In genomic region chr2:146502578-146503311, GRCm38 (mm10) we compare ENCODE assay signal across 8 mouse cellular contexts. TPM values are rescaled to one million over a fixed set of nuclear protein-coding genes. Genes with fewer than 3 reads are reported as not detected.
DNase-seq lines count a peak whose midpoint lies in the region; ATAC-seq and TF ChIP-seq lines count a peak whose summit lies in the region.

No protein-coding gene starts in this region.

- no peaks in the 10 kb centered on the region for H3K9me3 ChIP-seq in heart, embryonic 10.5 days

- 0 out of 2 replicates have a peak, but pooled peaks cover 5% of the 10 kb centered on the region for H3K36me3 ChIP-seq in heart, embryonic 10.5 days
- peaks cover 2% of the 10 kb centered on the region; the same call in 1 of the 2 replicates for H3K36me3 ChIP-seq in liver, adult 2 months (ENCODE audit: control insufficient read depth, insufficient read depth, low read length)

- no peak for ATAC-seq in cerebellum, adult (ENCODE audit: insufficient number of reproducible peaks, low FRiP score, low TSS enrichment)

- WGBS in heart, embryonic 10.5 days = 65% methylated on average over 9 of the region's 9 CpGs
- 43% methylated on average over 9 of the region's 9 CpGs for WGBS in liver, adult 2 months

- peaks cover 20% of the 10 kb centered on the region for H3K79me2 ChIP-seq in liver, adult 2 months (ENCODE audit: control insufficient read depth, insufficient read depth, low read length)

- no peak overlapping the region for H3K4me3 ChIP-seq in brown adipose tissue, adult 24 weeks (ENCODE audit: insufficient read depth, low read depth, low read length)
- no peak overlapping the region for H3K4me3 ChIP-seq in heart, embryonic 10.5 days
- H3K4me3 ChIP-seq in liver, adult 2 months (ENCODE audit: insufficient read depth, low read depth, low read length) = no peak overlapping the region

- H3K27ac ChIP-seq in brown adipose tissue, adult 24 weeks (replicated peaks; ENCODE audit: low read depth, low read length) = peak overlapping the region; percentile 90
- H3K27ac ChIP-seq in heart, embryonic 10.5 days = 0 out of 2 replicates have a peak overlapping the region, but pooled peaks have one; percentile 16
- peak overlapping the region; percentile 37 for H3K27ac ChIP-seq in liver, adult 2 months (replicated peaks; ENCODE audit: insufficient read depth, low read depth, low read length)

- no peak for TF ChIP-seq CTCF in liver, adult 2 months (IDR thresholded peaks at IDR 0.05; ENCODE audit: low read depth, low read length)

- H3K4me1 ChIP-seq in brown adipose tissue, adult 24 weeks (ENCODE audit: control insufficient read depth, insufficient read depth, insufficient read length, low read length) = peaks cover 32% of the 10 kb centered on the region
- peaks cover 33% of the 10 kb centered on the region for H3K4me1 ChIP-seq in heart, embryonic 10.5 days
- H3K4me1 ChIP-seq in liver, adult 2 months (ENCODE audit: control insufficient read depth, insufficient read depth, low read length) = peaks cover 44% of the 10 kb centered on the region

- peak; percentile 6 for DNase-seq in embryo, embryonic 10.5 days (ENCODE audit: low spot score)
- no peak for DNase-seq in embryo, embryonic 10 days (ENCODE audit: low spot score)
- no peak for DNase-seq in heart, embryonic 10.5 days (ENCODE audit: low spot score)
- peak; percentile 55 for DNase-seq in kidney, postnatal 14 days
- DNase-seq in liver, adult 2 months (ENCODE audit: extremely low read depth, low read depth, low spot score) = peak; percentile 99
- DNase-seq in right cerebral cortex, postnatal 36 days (ENCODE audit: low spot score in 2 of 2) = peak; percentile 69 to 80

- no peak for TF ChIP-seq POLR2A in liver, adult 2 months (IDR thresholded peaks at IDR 0.05; ENCODE audit: extremely low read depth, insufficient read depth, low read length)

- H3K9ac ChIP-seq in liver, adult 2 months (ENCODE audit: low read depth, low read length) = peak overlapping the region; percentile 7; the same call in 1 of the 2 replicates

- no peaks in the 10 kb centered on the region for H3K27me3 ChIP-seq in heart, embryonic 10.5 days (ENCODE audit: insufficient read depth, poor library complexity, severe bottlenecking)
- H3K27me3 ChIP-seq in liver, adult 2 months (ENCODE audit: control insufficient read depth, insufficient read depth, low read length) = no peaks in the 10 kb centered on the region

RNA-seq across cellular contexts. Expression of gene Ralgapa2, which starts 9.4 kb away (rescaled TPM):
- polyA plus RNA-seq in brown adipose tissue, adult 24 weeks (2012; ENCODE audit: insufficient read depth, insufficient read length, missing spikeins) = 37.1 and 40.7 TPM in 2 replicates
- 8.9 and 11.5 TPM in 2 replicates for polyA plus RNA-seq in heart, embryonic 10.5 days (2016; fragmentation: Nextera tagmentation; extraction: Ambion mirVana)
- total RNA-seq in liver, adult 2 months (2014; rRNA removed) = 54.2 and 58.0 TPM in 2 replicates
- polyA plus RNA-seq in liver, adult 2 months (2012; rRNA removed) = 9.4 and 12.4 TPM in 2 replicates

Comparison
In these comparisons a context has a peak if more than half of its experiments do, and no peak if none do; other contexts are left out.
1. DNase-seq: peak in embryo, embryonic 10.5 days (single experiment), kidney, postnatal 14 days (single experiment), liver, adult 2 months (single experiment) and right cerebral cortex, postnatal 36 days (2 of 2); none in embryo, embryonic 10 days (single experiment) and heart, embryonic 10.5 days (single experiment).
2. H3K27ac ChIP-seq: peak in every context shown above with its lines; median percentile 90 in brown adipose tissue, adult 24 weeks; 37 in liver, adult 2 months; 16 in heart, embryonic 10.5 days.